Mouse (Mus musculus): ENCODE measurements at regions not wholly inside any gene's neighbourhood (a gene's known extent, or its start where the extent isn't known, plus 50 kb on each side); places are given as distances from the start of the nearest gene placed in this dataset.

GRCm38 (mm10) chr9:5424236-5424635 lies 79.0 kb downstream of the Casp12 start:
- H3K4me3 ChIP-seq (ENCODE audit: low read depth, low read length), result no peak overlapping the region
- ATAC-seq (replicated peaks; ENCODE audit: insufficient number of reproducible peaks, low FRiP score, low TSS enrichment, low read depth) (no peak), DNase-seq (ENCODE audit: low spot score) (no peak)
- H3K4me1 ChIP-seq (ENCODE audit: control insufficient read depth, insufficient read depth, low read length), result no peaks in the 10 kb centered on the region
- H3K4me2 ChIP-seq (ENCODE audit: low read depth, low read length), result no peak overlapping the region
- H3K36me3 ChIP-seq (replicated peaks; ENCODE audit: control insufficient read depth, insufficient read depth, low read depth, low read length), result no peaks in the 10 kb centered on the region
- no peak overlapping the region for H3K27ac ChIP-seq (replicated peaks; ENCODE audit: low read depth, low read length)
- H3K27me3 ChIP-seq (ENCODE audit: control insufficient read depth, insufficient read depth, low read length), result no peaks in the 10 kb centered on the region
- no peaks in the 10 kb centered on the region for H3K9me3 ChIP-seq (replicated peaks; ENCODE audit: control insufficient read depth, low read length)
- no peak overlapping the region for H3K9ac ChIP-seq (replicated peaks; ENCODE audit: low read length)
- WGBS, result 94% methylated on average over 4 of the region's 4 CpGs

GRCm38 (mm10) chr9:5448180-5448579 lies 103.0 kb downstream of the Casp12 start:
- H3K4me1 ChIP-seq (ENCODE audit: control insufficient read depth, insufficient read depth, low read length), result no peaks in the 10 kb centered on the region
- H3K9me3 ChIP-seq (replicated peaks; ENCODE audit: control insufficient read depth, low read length), result no peaks in the 10 kb centered on the region
- no peak overlapping the region for H3K27ac ChIP-seq (replicated peaks; ENCODE audit: low read depth, low read length)
- H3K27me3 ChIP-seq (ENCODE audit: control insufficient read depth, insufficient read depth, low read length), result no peaks in the 10 kb centered on the region
- no peak overlapping the region for H3K4me2 ChIP-seq (ENCODE audit: low read depth, low read length)
- WGBS, result 84% methylated on average over 2 of the region's 2 CpGs
- no peak for DNase-seq (ENCODE audit: low spot score)
- no peak for ATAC-seq (replicated peaks; ENCODE audit: insufficient number of reproducible peaks, low FRiP score, low TSS enrichment, low read depth)
- no peaks in the 10 kb centered on the region for H3K36me3 ChIP-seq (replicated peaks; ENCODE audit: control insufficient read depth, insufficient read depth, low read depth, low read length)
- H3K4me3 ChIP-seq (ENCODE audit: low read depth, low read length), result no peak overlapping the region
- no peak overlapping the region for H3K9ac ChIP-seq (replicated peaks; ENCODE audit: low read length)

- no peak overlapping the region for H3K4me2 ChIP-seq (ENCODE audit: low read depth, low read length)
- DNase-seq (ENCODE audit: low spot score) (no peak), ATAC-seq (replicated peaks; ENCODE audit: insufficient number of reproducible peaks, low FRiP score, low TSS enrichment, low read depth) (no peak)
These were observed 111.4 kb downstream of the Casp12 start for GRCm38 (mm10) chr9:5456606-5457005.

GRCm38 (mm10) chr9:5472012-5472411 lies 126.8 kb downstream of the Casp12 start:
- 82% methylated on average over 1 of the region's 1 CpGs for WGBS
- Histone ChIP-seq H3K27me3 (ENCODE audit: control insufficient read depth, insufficient read depth, low read length) (no peaks in the 10 kb centered on the region), H3K9ac (replicated peaks; ENCODE audit: low read length) (no peak overlapping the region), H3K4me3 (ENCODE audit: low read depth, low read length) (no peak overlapping the region), H3K36me3 (replicated peaks; ENCODE audit: control insufficient read depth, insufficient read depth, low read depth, low read length) (no peaks in the 10 kb centered on the region), H3K27ac (replicated peaks; ENCODE audit: low read depth, low read length) (no peak overlapping the region), H3K4me2 (ENCODE audit: low read depth, low read length) (no peak overlapping the region), H3K9me3 (replicated peaks; ENCODE audit: control insufficient read depth, low read length) (no peaks in the 10 kb centered on the region), H3K4me1 (ENCODE audit: control insufficient read depth, insufficient read depth, low read length) (no peaks in the 10 kb centered on the region)
- no peak for DNase-seq (ENCODE audit: low spot score)
- ATAC-seq (replicated peaks; ENCODE audit: insufficient number of reproducible peaks, low FRiP score, low TSS enrichment, low read depth), result no peak

More at GRCm38 (mm10) chr9:5456606-5457005, 111.4 kb downstream of the Casp12 start:
- no peaks in the 10 kb centered on the region for H3K36me3 ChIP-seq (replicated peaks; ENCODE audit: control insufficient read depth, insufficient read depth, low read depth, low read length)
- H3K27me3 ChIP-seq (ENCODE audit: control insufficient read depth, insufficient read depth, low read length), result no peaks in the 10 kb centered on the region
- H3K4me3 ChIP-seq (ENCODE audit: low read depth, low read length), result no peak overlapping the region
- H3K4me1 ChIP-seq (ENCODE audit: control insufficient read depth, insufficient read depth, low read length), result no peaks in the 10 kb centered on the region
- H3K9me3 ChIP-seq (replicated peaks; ENCODE audit: control insufficient read depth, low read length), result no peaks in the 10 kb centered on the region
- no peak overlapping the region for H3K9ac ChIP-seq (replicated peaks; ENCODE audit: low read length)
- H3K27ac ChIP-seq (replicated peaks; ENCODE audit: low read depth, low read length), result no peak overlapping the region

GRCm38 (mm10) chr9:5474271-5474670 lies 129.0 kb downstream of the Casp12 start:
- ATAC-seq (replicated peaks; ENCODE audit: insufficient number of reproducible peaks, low FRiP score, low TSS enrichment, low read depth) (no peak), DNase-seq (ENCODE audit: low spot score) (peak; percentile 59)
- no peak overlapping the region for H3K9ac ChIP-seq (replicated peaks; ENCODE audit: low read length)
- H3K27me3 ChIP-seq (ENCODE audit: control insufficient read depth, insufficient read depth, low read length), result no peaks in the 10 kb centered on the region
- H3K27ac ChIP-seq (replicated peaks; ENCODE audit: low read depth, low read length), result no peak overlapping the region
- no peaks in the 10 kb centered on the region for H3K36me3 ChIP-seq (replicated peaks; ENCODE audit: control insufficient read depth, insufficient read depth, low read depth, low read length)
- no peaks in the 10 kb centered on the region for H3K9me3 ChIP-seq (replicated peaks; ENCODE audit: control insufficient read depth, low read length)
- H3K4me2 ChIP-seq (ENCODE audit: low read depth, low read length), result no peak overlapping the region
- no peaks in the 10 kb centered on the region for H3K4me1 ChIP-seq (ENCODE audit: control insufficient read depth, insufficient read depth, low read length)
- no peak overlapping the region for H3K4me3 ChIP-seq (ENCODE audit: low read depth, low read length)

- H3K9ac ChIP-seq (replicated peaks; ENCODE audit: low read length), result no peak overlapping the region
- H3K4me2 ChIP-seq (ENCODE audit: low read depth, low read length), result no peak overlapping the region
- no peak overlapping the region for H3K27ac ChIP-seq (replicated peaks; ENCODE audit: low read depth, low read length)
- DNase-seq (ENCODE audit: low spot score) (no peak), ATAC-seq (replicated peaks; ENCODE audit: insufficient number of reproducible peaks, low FRiP score, low TSS enrichment, low read depth) (no peak)
- H3K36me3 ChIP-seq (replicated peaks; ENCODE audit: control insufficient read depth, insufficient read depth, low read depth, low read length), result no peaks in the 10 kb centered on the region
- no peak overlapping the region for H3K4me3 ChIP-seq (ENCODE audit: low read depth, low read length)
- WGBS, result 83% methylated on average over 2 of the region's 2 CpGs
- H3K9me3 ChIP-seq (replicated peaks; ENCODE audit: control insufficient read depth, low read length), result no peaks in the 10 kb centered on the region
- no peaks in the 10 kb centered on the region for H3K4me1 ChIP-seq (ENCODE audit: control insufficient read depth, insufficient read depth, low read length)
- no peaks in the 10 kb centered on the region for H3K27me3 ChIP-seq (ENCODE audit: control insufficient read depth, insufficient read depth, low read length)
These were observed 140.0 kb downstream of the Casp12 start for GRCm38 (mm10) chr9:5485258-5485657.

GRCm38 (mm10) chr9:5496837-5497236 lies 151.6 kb downstream of the Casp12 start:
- H3K9me3 ChIP-seq (replicated peaks; ENCODE audit: control insufficient read depth, low read length), result no peaks in the 10 kb centered on the region
- H3K27ac ChIP-seq (replicated peaks; ENCODE audit: low read depth, low read length), result no peak overlapping the region
- H3K27me3 ChIP-seq (ENCODE audit: control insufficient read depth, insufficient read depth, low read length), result no peaks in the 10 kb centered on the region
- no peaks in the 10 kb centered on the region for H3K36me3 ChIP-seq (replicated peaks; ENCODE audit: control insufficient read depth, insufficient read depth, low read depth, low read length)
- ATAC-seq (replicated peaks; ENCODE audit: insufficient number of reproducible peaks, low FRiP score, low TSS enrichment, low read depth), result no peak
- H3K4me1 ChIP-seq (ENCODE audit: control insufficient read depth, insufficient read depth, low read length), result no peaks in the 10 kb centered on the region
- DNase-seq (ENCODE audit: low spot score), result no peak
- no peak overlapping the region for H3K4me3 ChIP-seq (ENCODE audit: low read depth, low read length)
- no peak overlapping the region for H3K9ac ChIP-seq (replicated peaks; ENCODE audit: low read length)
- 72% methylated on average over 2 of the region's 2 CpGs for WGBS
- H3K4me2 ChIP-seq (ENCODE audit: low read depth, low read length), result no peak overlapping the region

GRCm38 (mm10) chr9:5498306-5498705 lies 153.1 kb downstream of the Casp12 start:
- Histone ChIP-seq H3K9ac (replicated peaks; ENCODE audit: low read length) (no peak overlapping the region), H3K4me2 (ENCODE audit: low read depth, low read length) (no peak overlapping the region), H3K36me3 (replicated peaks; ENCODE audit: control insufficient read depth, insufficient read depth, low read depth, low read length) (no peaks in the 10 kb centered on the region), H3K27me3 (ENCODE audit: control insufficient read depth, insufficient read depth, low read length) (no peaks in the 10 kb centered on the region), H3K9me3 (replicated peaks; ENCODE audit: control insufficient read depth, low read length) (no peaks in the 10 kb centered on the region), H3K4me3 (ENCODE audit: low read depth, low read length) (no peak overlapping the region), H3K4me1 (ENCODE audit: control insufficient read depth, insufficient read depth, low read length) (no peaks in the 10 kb centered on the region), H3K27ac (replicated peaks; ENCODE audit: low read depth, low read length) (no peak overlapping the region)
- WGBS, result 55% methylated on average over 3 of the region's 3 CpGs
- ATAC-seq (replicated peaks; ENCODE audit: insufficient number of reproducible peaks, low FRiP score, low TSS enrichment, low read depth) (no peak), DNase-seq (ENCODE audit: low spot score) (peak; percentile 9)
